Mouse (Mus musculus) midbrain, embryonic 13.5 days (tissue): ENCODE measurements around the gene Myl6. TPM values are rescaled to one million over a fixed set of nuclear protein-coding genes. Genes with fewer than 3 reads are reported as not detected.

Experiments
- ATAC-seq: fragments of 200-750 bp; cut with Nextera tagmentation; 2 replicates; pipeline ENCODE4 v1.8.0; 2017; ENCODE audit warnings: mild to moderate bottlenecking, moderate TSS enrichment, moderate library complexity
- H3K27ac ChIP-seq: fragments of 300-500 bp; sonication (generic); 2 replicates; pipeline ENCODE4 v1.5.1; 2015; ENCODE audit warnings: inconsistent platforms, mild to moderate bottlenecking, moderate library complexity
- H3K27me3 ChIP-seq: fragments of 300-500 bp; sonication (generic); 2 replicates; pipeline ENCODE4 v1.6.1; 2015; ENCODE audit warnings: mild to moderate bottlenecking, inconsistent platforms
- H3K36me3 ChIP-seq: fragments of 300-500 bp; sonication (generic); 2 replicates; pipeline ENCODE4 v1.6.1; 2015; ENCODE audit warnings: mild to moderate bottlenecking, inconsistent platforms
- H3K4me1 ChIP-seq: fragments of 300-500 bp; sonication (generic); replicated peaks from 2 replicates; pipeline ENCODE4 v1.6.1; 2015; ENCODE audit warnings: inconsistent platforms
- H3K4me2 ChIP-seq: fragments of 300-500 bp; sonication (generic); replicated peaks from 2 replicates; pipeline ENCODE4 v1.6.1; 2015; ENCODE audit warnings: moderate library complexity, mild to moderate bottlenecking, inconsistent platforms
- H3K4me3 ChIP-seq: fragments of 300-500 bp; sonication (generic); replicated peaks from 2 replicates; pipeline ENCODE4 v1.5.1; 2015; ENCODE audit warnings: mild to moderate bottlenecking, inconsistent platforms
- H3K9ac ChIP-seq: fragments of 300-500 bp; sonication (generic); replicated peaks from 2 replicates; pipeline ENCODE4 v1.6.1; 2015; ENCODE audit warnings: mild to moderate bottlenecking, inconsistent platforms
- H3K9me3 ChIP-seq: fragments of 300-500 bp; sonication (generic); 2 replicates; pipeline ENCODE4 v1.6.1; 2016; ENCODE audit warnings: mild to moderate bottlenecking, inconsistent platforms
- WGBS: fragments of 180-500 bp; shearing (Covaris S2); methylation state at CpG from one replicate; pipeline ENCODE4 v1.1.7; 2015; 5-methylcytosine and 5-hydroxymethylcytosine counted together
- polyA plus RNA-seq: library from polyadenylated mRNA; unstranded; fragments of >200 nt; fragmentation: Nextera tagmentation; extraction: Ambion mirVana; gene quantifications from 2 replicates; pipeline ENCODE4 v1.2.1, GENCODE M21; 2015

Gene Myl6
- polyA plus RNA-seq, 1 experiment from 2014 or later = 885 TPM

DNA sequence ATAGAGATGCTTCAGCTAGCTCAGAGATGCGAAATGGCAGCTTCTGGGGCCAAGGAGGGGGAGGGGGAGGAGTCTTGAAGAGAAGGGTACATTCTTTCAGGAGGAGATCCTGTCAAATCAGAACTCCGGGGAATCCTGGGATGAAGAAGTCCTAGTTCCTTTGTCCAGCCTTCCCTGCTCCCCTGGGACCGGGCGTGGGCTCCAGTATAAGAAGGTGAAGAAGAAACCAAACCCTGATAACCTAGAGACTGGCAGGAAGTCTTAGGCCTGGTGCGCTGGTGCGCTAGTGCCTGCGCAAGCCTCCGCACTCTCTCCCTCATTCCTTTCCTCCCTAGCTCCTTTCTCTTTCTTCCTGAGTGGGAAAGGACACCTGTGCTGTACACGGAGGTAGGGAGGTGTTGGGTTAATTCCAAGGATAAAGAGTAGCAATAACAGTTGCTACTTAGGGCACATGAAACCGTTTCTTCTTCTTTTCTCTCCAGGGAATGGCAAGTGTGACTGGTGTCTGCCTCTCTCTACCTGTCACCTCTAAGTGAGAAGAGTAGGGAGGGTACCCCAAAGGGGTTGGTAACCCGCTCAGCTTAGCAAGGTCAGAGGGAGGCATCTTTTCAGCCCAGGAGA, 30.3 kb upstream of the Myl6 start:
- peaks cover 33% of the 10 kb centered on the region for H3K27me3 ChIP-seq
- H3K4me1 ChIP-seq = peaks cover 27% of the 10 kb centered on the region
- WGBS = 5% methylated on average over 10 of the region's 11 CpGs
- peak overlapping the region; percentile 74 for H3K9ac ChIP-seq
- H3K4me2 ChIP-seq = peak overlapping the region; percentile 100
- no peaks in the 10 kb centered on the region for H3K9me3 ChIP-seq
- peak overlapping the region; percentile 69 for H3K4me3 ChIP-seq
- no peak for ATAC-seq
- peaks cover 10% of the 10 kb centered on the region for H3K36me3 ChIP-seq
- H3K27ac ChIP-seq = no peak overlapping the region

DNA sequence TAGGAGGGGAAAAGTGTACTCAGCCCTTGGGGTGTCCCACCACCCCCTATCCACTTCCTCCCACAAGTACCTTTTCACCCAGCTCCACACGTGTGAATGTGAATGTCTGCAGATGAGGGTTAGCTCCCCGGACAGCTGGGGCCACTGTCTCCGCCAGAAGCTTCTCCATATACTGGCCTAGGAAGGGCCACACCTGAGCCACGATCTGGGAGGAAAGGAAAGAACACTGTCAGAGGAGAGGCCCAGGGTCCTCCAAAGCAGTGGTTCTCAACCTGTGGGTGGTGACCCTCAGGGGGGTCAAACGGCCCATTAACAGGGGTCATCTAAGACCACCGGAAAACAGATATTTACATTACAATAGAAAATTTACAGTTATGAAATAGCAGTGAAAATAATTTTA, 28.4 kb upstream of the Myl6 start:
- WGBS = 78% methylated on average over 6 of the region's 6 CpGs

GRCm38 (mm10) chr10:128520591-128520990, 26.6 kb upstream of the Myl6 start:
- 86% methylated on average over 16 of the region's 16 CpGs for WGBS
- H3K4me2 ChIP-seq = no peak overlapping the region
- no peak for ATAC-seq

More for the DNA sequence above, 28.4 kb upstream of the Myl6 start:
- no peaks in the 10 kb centered on the region for H3K9me3 ChIP-seq
- H3K27ac ChIP-seq = no peak overlapping the region
- no peak for ATAC-seq
- peaks cover 36% of the 10 kb centered on the region for H3K27me3 ChIP-seq
- no peak overlapping the region for H3K4me3 ChIP-seq
- no peak overlapping the region for H3K4me2 ChIP-seq
- H3K9ac ChIP-seq = no peak overlapping the region
- H3K4me1 ChIP-seq = peaks cover 27% of the 10 kb centered on the region
- H3K36me3 ChIP-seq = peaks cover 10% of the 10 kb centered on the region

DNA sequence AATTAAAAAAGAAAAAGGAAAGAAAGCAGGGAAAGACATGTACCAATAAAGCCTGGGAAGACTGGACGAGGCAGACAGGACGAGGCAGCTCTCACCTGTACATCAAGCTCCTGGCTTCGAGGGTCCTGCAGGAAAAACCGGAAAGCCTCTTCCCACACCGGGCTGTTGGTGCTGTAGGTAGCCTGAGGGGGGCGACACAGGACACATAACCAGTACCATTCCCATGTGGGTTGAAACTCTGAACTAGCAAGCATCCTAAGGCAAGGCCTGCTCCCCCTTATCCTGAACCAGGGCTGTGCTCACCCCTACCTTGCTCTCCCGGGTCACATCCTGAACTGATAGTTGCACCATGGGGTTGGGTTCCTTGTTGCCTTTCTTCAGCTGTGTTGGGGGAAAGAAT, 24.9 kb upstream of the Myl6 start:
- no peak for ATAC-seq
- no peak overlapping the region for H3K27ac ChIP-seq

More at GRCm38 (mm10) chr10:128520591-128520990, 26.6 kb upstream of the Myl6 start:
- Histone ChIP-seq H3K9ac (no peak overlapping the region), H3K4me1 (peaks cover 16% of the 10 kb centered on the region), H3K9me3 (no peaks in the 10 kb centered on the region), H3K27ac (no peak overlapping the region), H3K4me3 (no peak overlapping the region), H3K27me3 (peaks cover 49% of the 10 kb centered on the region), H3K36me3 (peaks cover 10% of the 10 kb centered on the region)

GRCm38 (mm10) chr10:128516677-128517076, 22.7 kb upstream of the Myl6 start:
- 20% methylated on average over 6 of the region's 6 CpGs for WGBS
- Histone ChIP-seq H3K9me3 (no peaks in the 10 kb centered on the region), H3K4me2 (no peak overlapping the region), H3K27me3 (peaks cover 28% of the 10 kb centered on the region), H3K4me3 (no peak overlapping the region), H3K36me3 (peaks cover 20% of the 10 kb centered on the region), H3K27ac (no peak overlapping the region), H3K4me1 (no peaks in the 10 kb centered on the region), H3K9ac (no peak overlapping the region)
- no peak for ATAC-seq

More for the DNA sequence above, 24.9 kb upstream of the Myl6 start:
- Histone ChIP-seq H3K27me3 (peaks cover 43% of the 10 kb centered on the region), H3K4me2 (no peak overlapping the region), H3K4me1 (no peaks in the 10 kb centered on the region), H3K9ac (no peak overlapping the region), H3K9me3 (no peaks in the 10 kb centered on the region), H3K36me3 (peaks cover 10% of the 10 kb centered on the region), H3K4me3 (no peak overlapping the region)
- 70% methylated on average over 7 of the region's 7 CpGs for WGBS

GRCm38 (mm10) chr10:128516029-128516428, 22.1 kb upstream of the Myl6 start:
- H3K4me1 ChIP-seq = no peaks in the 10 kb centered on the region
- ATAC-seq = no peak
- H3K27me3 ChIP-seq = peaks cover 28% of the 10 kb centered on the region
- H3K9ac ChIP-seq = no peak overlapping the region
- H3K36me3 ChIP-seq = peaks cover 23% of the 10 kb centered on the region
- 17% methylated on average over 20 of the region's 20 CpGs for WGBS
- no peak overlapping the region for H3K27ac ChIP-seq
- no peaks in the 10 kb centered on the region for H3K9me3 ChIP-seq
- no peak overlapping the region for H3K4me3 ChIP-seq
- H3K4me2 ChIP-seq = 0 out of 2 replicates have a peak overlapping the region, but pooled peaks have one; percentile 3

DNA sequence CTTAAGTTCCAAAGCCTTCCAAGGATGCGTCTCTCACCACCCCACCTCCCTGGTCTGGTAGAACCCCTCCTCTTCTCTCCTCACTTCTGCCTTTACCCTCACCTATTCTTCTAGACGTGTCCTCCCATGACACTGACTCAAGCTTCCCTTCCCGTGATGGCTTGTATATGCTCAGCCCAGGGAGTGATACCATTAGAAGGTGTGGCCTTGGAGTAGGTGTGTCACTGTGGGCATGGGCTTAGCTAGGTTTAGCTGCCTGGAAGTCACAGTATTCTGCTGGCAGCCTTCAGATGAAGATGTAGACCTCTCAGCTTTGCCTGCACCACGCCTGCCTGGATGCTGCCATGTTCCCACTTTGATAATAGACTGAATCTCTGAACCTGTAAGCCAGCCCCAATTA, 21.1 kb upstream of the Myl6 start:
- H3K27ac ChIP-seq = no peak overlapping the region
- no peak for ATAC-seq
- H3K4me2 ChIP-seq = no peak overlapping the region
- H3K27me3 ChIP-seq = peaks cover 28% of the 10 kb centered on the region
- 77% methylated on average over 4 of the region's 4 CpGs for WGBS
- H3K4me3 ChIP-seq = no peak overlapping the region
- H3K4me1 ChIP-seq = no peaks in the 10 kb centered on the region
- H3K36me3 ChIP-seq = peaks cover 20% of the 10 kb centered on the region
- H3K9ac ChIP-seq = no peak overlapping the region
- no peaks in the 10 kb centered on the region for H3K9me3 ChIP-seq

DNA sequence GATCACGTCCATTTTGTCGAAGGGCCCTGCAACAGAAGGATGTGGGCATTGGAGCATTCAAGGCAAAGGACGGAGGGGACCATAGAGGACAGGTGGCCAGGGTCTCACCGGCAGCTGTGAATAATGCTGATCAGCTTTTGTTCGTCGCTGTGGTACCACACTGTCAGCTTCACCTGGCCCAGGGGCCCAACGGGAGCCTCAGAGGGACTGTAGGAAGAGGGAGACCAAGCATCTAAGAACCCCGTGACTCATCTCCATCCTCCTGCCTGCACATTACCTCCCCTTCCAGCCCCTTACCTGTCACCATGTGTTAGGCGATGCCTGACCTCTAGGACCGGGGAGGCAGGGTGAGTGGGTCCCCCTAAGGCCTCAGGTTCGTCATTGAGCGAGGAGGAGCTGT, 17.8 kb upstream of the Myl6 start:
- H3K27me3 ChIP-seq = peaks cover 13% of the 10 kb centered on the region
- H3K9me3 ChIP-seq = no peaks in the 10 kb centered on the region
- H3K36me3 ChIP-seq = peaks cover 26% of the 10 kb centered on the region
- WGBS = 85% methylated on average over 12 of the region's 12 CpGs
- H3K4me2 ChIP-seq = no peak overlapping the region
- no peak overlapping the region for H3K9ac ChIP-seq
- no peak overlapping the region for H3K27ac ChIP-seq
- no peaks in the 10 kb centered on the region for H3K4me1 ChIP-seq
- no peak for ATAC-seq
- no peak overlapping the region for H3K4me3 ChIP-seq

- peaks cover 26% of the 10 kb centered on the region for H3K36me3 ChIP-seq
- 90% methylated on average over 9 of the region's 9 CpGs for whole genome bisulfite sequencing
- no peaks in the 10 kb centered on the region for H3K4me1 ChIP-seq
- H3K9ac ChIP-seq = no peak overlapping the region
- no peak for ATAC-seq
- peaks cover 8% of the 10 kb centered on the region for H3K27me3 ChIP-seq
- H3K4me2 ChIP-seq = no peak overlapping the region
- no peaks in the 10 kb centered on the region for H3K9me3 ChIP-seq
- H3K4me3 ChIP-seq = no peak overlapping the region
- no peak overlapping the region for H3K27ac ChIP-seq
These were observed 17.2 kb upstream of the Myl6 start for GRCm38 (mm10) chr10:128511189-128511588.

DNA sequence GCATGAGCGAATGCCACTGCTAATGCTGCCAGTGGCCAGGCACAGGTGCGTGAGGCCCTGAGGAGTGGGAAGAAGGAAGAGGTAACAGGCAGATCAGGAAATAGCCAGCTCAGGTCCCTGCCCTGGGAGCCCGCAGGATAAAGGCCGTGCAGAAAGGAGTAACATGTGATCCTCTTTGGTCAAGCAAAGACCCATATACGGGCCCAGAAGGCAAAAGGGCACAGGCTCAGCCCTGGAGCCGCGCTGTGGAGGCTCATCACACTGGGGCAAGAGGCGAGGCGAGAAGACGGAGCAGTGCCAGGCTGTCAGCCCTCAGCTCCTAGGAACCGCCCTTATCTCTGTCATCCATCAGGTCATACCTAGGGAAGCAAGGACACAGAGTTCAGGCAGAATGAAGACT, 16.4 kb upstream of the Myl6 start:
- no peaks in the 10 kb centered on the region for H3K9me3 ChIP-seq
- H3K9ac ChIP-seq = no peak overlapping the region
- H3K27me3 ChIP-seq = no peaks in the 10 kb centered on the region; the same call in 1 of the 2 replicates
- WGBS = 90% methylated on average over 11 of the region's 11 CpGs
- H3K36me3 ChIP-seq = peaks cover 26% of the 10 kb centered on the region
- no peaks in the 10 kb centered on the region for H3K4me1 ChIP-seq
- no peak for ATAC-seq
- H3K4me2 ChIP-seq = no peak overlapping the region
- H3K4me3 ChIP-seq = no peak overlapping the region
- no peak overlapping the region for H3K27ac ChIP-seq

DNA sequence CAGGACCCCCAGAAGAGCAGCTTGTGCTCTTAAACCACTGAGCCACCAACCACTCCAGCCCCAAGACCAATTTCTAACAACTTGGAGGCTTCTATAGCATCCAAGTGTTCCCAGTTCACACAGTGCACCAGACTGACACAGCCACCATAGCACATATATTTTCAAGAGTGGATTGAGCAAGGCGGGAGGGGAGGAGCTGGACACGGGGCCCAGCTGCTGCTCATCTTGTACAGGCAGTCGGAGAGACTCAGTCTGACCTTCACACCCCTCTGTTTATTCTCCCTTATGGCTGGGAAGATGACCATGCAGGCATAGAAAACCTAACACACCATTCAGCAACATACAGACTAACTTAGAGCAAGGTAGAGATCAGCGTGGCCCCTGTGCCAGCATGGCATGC, 15.9 kb upstream of the Myl6 start:
- Histone ChIP-seq H3K27me3 (no peaks in the 10 kb centered on the region), H3K4me3 (no peak overlapping the region), H3K9ac (no peak overlapping the region), H3K4me2 (no peak overlapping the region), H3K27ac (no peak overlapping the region), H3K9me3 (no peaks in the 10 kb centered on the region), H3K4me1 (no peaks in the 10 kb centered on the region), H3K36me3 (peaks cover 26% of the 10 kb centered on the region)
- no peak for ATAC-seq
- WGBS = 88% methylated on average over 4 of the region's 4 CpGs

DNA sequence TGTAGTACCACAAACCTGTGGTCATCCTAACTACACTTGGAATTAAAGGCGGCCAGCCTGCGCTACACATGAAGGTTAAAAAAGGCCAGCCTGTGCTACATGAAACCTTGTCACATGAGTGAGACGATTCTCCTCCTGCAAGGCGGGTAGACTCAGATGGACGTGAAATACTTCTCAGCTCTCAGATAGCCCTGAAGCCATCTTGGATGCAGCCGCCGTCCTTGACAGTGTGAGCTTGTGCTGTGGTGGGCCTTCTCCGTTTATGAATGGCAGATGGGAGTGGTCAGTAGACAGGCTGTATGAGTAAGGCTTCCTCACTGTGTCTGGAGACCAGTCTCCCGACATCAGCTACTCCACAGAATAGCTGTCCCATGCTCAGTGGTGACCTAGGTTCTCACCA, 15.3 kb upstream of the Myl6 start:
- no peaks in the 10 kb centered on the region for H3K4me1 ChIP-seq
- H3K4me3 ChIP-seq = no peak overlapping the region
- ATAC-seq = no peak
- WGBS = 89% methylated on average over 9 of the region's 9 CpGs
- H3K27ac ChIP-seq = no peak overlapping the region
- H3K9ac ChIP-seq = no peak overlapping the region
- no peaks in the 10 kb centered on the region for H3K9me3 ChIP-seq
- peaks cover 26% of the 10 kb centered on the region for H3K36me3 ChIP-seq
- no peaks in the 10 kb centered on the region for H3K27me3 ChIP-seq
- H3K4me2 ChIP-seq = no peak overlapping the region

DNA sequence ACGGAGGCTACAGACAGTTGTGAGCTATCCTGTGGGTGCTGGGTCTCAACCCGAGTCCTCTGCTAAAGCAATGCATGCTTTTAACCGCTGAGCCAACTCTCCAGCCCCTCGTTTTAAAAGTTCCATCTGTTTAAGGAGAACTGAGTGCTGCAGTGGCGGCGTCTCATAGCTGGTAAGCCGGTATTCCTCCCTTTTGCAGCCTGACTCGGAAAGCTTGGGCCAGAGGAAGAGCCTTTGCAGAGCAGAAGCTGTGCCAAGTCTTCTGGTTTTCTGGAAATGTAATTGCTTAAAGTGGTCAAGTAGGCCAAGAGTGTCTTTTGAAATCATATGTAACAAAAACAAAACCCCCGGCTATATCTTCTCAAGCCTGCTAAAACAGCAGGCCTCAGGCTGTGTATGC, 14.3 kb upstream of the Myl6 start:
- Histone ChIP-seq H3K4me2 (no peak overlapping the region), H3K9ac (no peak overlapping the region), H3K27me3 (no peaks in the 10 kb centered on the region), H3K4me1 (no peaks in the 10 kb centered on the region), H3K36me3 (peaks cover 23% of the 10 kb centered on the region), H3K27ac (no peak overlapping the region), H3K9me3 (no peaks in the 10 kb centered on the region), H3K4me3 (no peak overlapping the region)
- ATAC-seq = no peak
- WGBS = 84% methylated on average over 9 of the region's 9 CpGs
